Mouse (Mus musculus): ENCODE measurements around the gene Dvl1. TPM values are rescaled to one million over a fixed set of nuclear protein-coding genes. Genes with fewer than 3 reads are reported as not detected.
A peak's percentile ranks its signal among the peaks of the same experiment; 100 is the strongest.

The Dvl1 gene
- polyA plus RNA-seq, 1 experiment from 2014 or later, result 7.7 TPM

GRCm38 (mm10) chr4:155868614-155869298 lies 21.6 kb downstream of the Dvl1 start:
- Histone ChIP-seq H3K9ac (replicated peaks; ENCODE audit: low read length) (peak overlapping the region; percentile 50), H3K27ac (replicated peaks; ENCODE audit: low read depth, low read length) (no peak overlapping the region), H3K9me3 (replicated peaks; ENCODE audit: control insufficient read depth, low read length) (no peaks in the 10 kb centered on the region), H3K4me2 (ENCODE audit: low read depth, low read length) (peak overlapping the region; percentile 68), H3K27me3 (ENCODE audit: control insufficient read depth, insufficient read depth, low read length) (no peaks in the 10 kb centered on the region), H3K36me3 (replicated peaks; ENCODE audit: control insufficient read depth, insufficient read depth, low read depth, low read length) (no peaks in the 10 kb centered on the region; the same call in 1 of the 2 replicates), H3K4me1 (ENCODE audit: control insufficient read depth, insufficient read depth, low read length) (no peaks in the 10 kb centered on the region), H3K4me3 (ENCODE audit: low read depth, low read length) (peak overlapping the region; percentile 86)
- DNase-seq (ENCODE audit: low spot score) (no peak), ATAC-seq (replicated peaks; ENCODE audit: insufficient number of reproducible peaks, low FRiP score, low TSS enrichment, low read depth) (peak; percentile 61; the same call in 1 of the 2 replicates)
- 8% methylated on average over 22 of the region's 22 CpGs for WGBS

- peak within 1 kb of the TSS; percentile 87 for H3K9ac ChIP-seq (replicated peaks; ENCODE audit: low read length)
- no peaks in the 10 kb centered on the region for H3K4me1 ChIP-seq (ENCODE audit: control insufficient read depth, insufficient read depth, low read length)
- WGBS, result under 1% methylated on average over 63 of the region's 63 CpGs
- DNase-seq (ENCODE audit: low spot score) (peak; percentile 96), ATAC-seq (replicated peaks; ENCODE audit: insufficient number of reproducible peaks, low FRiP score, low TSS enrichment, low read depth) (peak; percentile 94)
- H3K27ac ChIP-seq (replicated peaks; ENCODE audit: low read depth, low read length), result no peak within 1 kb of the TSS
- H3K9me3 ChIP-seq (replicated peaks; ENCODE audit: control insufficient read depth, low read length), result no peaks in the 10 kb centered on the region
- H3K27me3 ChIP-seq (ENCODE audit: control insufficient read depth, insufficient read depth, low read length), result no peaks in the 10 kb centered on the region
- peak within 1 kb of the TSS; percentile 68 for H3K4me2 ChIP-seq (ENCODE audit: low read depth, low read length)
- H3K4me3 ChIP-seq (ENCODE audit: low read depth, low read length), result peak within 1 kb of the TSS; percentile 86
- H3K36me3 ChIP-seq (replicated peaks; ENCODE audit: control insufficient read depth, insufficient read depth, low read depth, low read length), result no peaks in the 10 kb centered on the region; the same call in 1 of the 2 replicates
Measured at GRCm38 (mm10) chr4:155869317-155870033, 22.3 kb downstream of the Dvl1 start, which contains the start of the genes Cptp and Ints11. Gene Cptp (minus strand): TSS chr4:155869440. Gene Ints11 (plus strand): TSS chr4:155869546.

GRCm38 (mm10) chr4:155871404-155871803 lies 24.2 kb downstream of the Dvl1 start:
- ATAC-seq (replicated peaks; ENCODE audit: insufficient number of reproducible peaks, low FRiP score, low TSS enrichment, low read depth), result no peak

GRCm38 (mm10) chr4:155883587-155883986 lies 36.4 kb downstream of the Dvl1 start:
- H3K4me1 ChIP-seq (ENCODE audit: control insufficient read depth, insufficient read depth, low read length), result no peaks in the 10 kb centered on the region
- H3K9me3 ChIP-seq (replicated peaks; ENCODE audit: control insufficient read depth, low read length), result no peaks in the 10 kb centered on the region
- no peak overlapping the region for H3K9ac ChIP-seq (replicated peaks; ENCODE audit: low read length)
- no peak overlapping the region for H3K4me3 ChIP-seq (ENCODE audit: low read depth, low read length)
- no peak overlapping the region for H3K27ac ChIP-seq (replicated peaks; ENCODE audit: low read depth, low read length)
- H3K36me3 ChIP-seq (replicated peaks; ENCODE audit: control insufficient read depth, insufficient read depth, low read depth, low read length), result peaks cover 8% of the 10 kb centered on the region
- DNase-seq (ENCODE audit: low spot score), result no peak
- ATAC-seq (replicated peaks; ENCODE audit: insufficient number of reproducible peaks, low FRiP score, low TSS enrichment, low read depth), result no peak
- H3K27me3 ChIP-seq (ENCODE audit: control insufficient read depth, insufficient read depth, low read length), result no peaks in the 10 kb centered on the region
- no peak overlapping the region for H3K4me2 ChIP-seq (ENCODE audit: low read depth, low read length)
- WGBS, result 88% methylated on average over 3 of the region's 3 CpGs

More at GRCm38 (mm10) chr4:155871404-155871803, 24.2 kb downstream of the Dvl1 start:
- WGBS, result 88% methylated on average over 7 of the region's 7 CpGs
- Histone ChIP-seq H3K4me2 (ENCODE audit: low read depth, low read length) (no peak overlapping the region), H3K4me1 (ENCODE audit: control insufficient read depth, insufficient read depth, low read length) (no peaks in the 10 kb centered on the region), H3K36me3 (replicated peaks; ENCODE audit: control insufficient read depth, insufficient read depth, low read depth, low read length) (no peaks in the 10 kb centered on the region; the same call in none of the 2 replicates), H3K27ac (replicated peaks; ENCODE audit: low read depth, low read length) (no peak overlapping the region), H3K4me3 (ENCODE audit: low read depth, low read length) (no peak overlapping the region), H3K27me3 (ENCODE audit: control insufficient read depth, insufficient read depth, low read length) (no peaks in the 10 kb centered on the region), H3K9me3 (replicated peaks; ENCODE audit: control insufficient read depth, low read length) (no peaks in the 10 kb centered on the region), H3K9ac (replicated peaks; ENCODE audit: low read length) (no peak overlapping the region)
- no peak for DNase-seq (ENCODE audit: low spot score)

GRCm38 (mm10) chr4:155886330-155886729 lies 39.1 kb downstream of the Dvl1 start:
- no peak overlapping the region for H3K4me2 ChIP-seq (ENCODE audit: low read depth, low read length)
- WGBS, result 96% methylated on average over 5 of the region's 5 CpGs
- no peaks in the 10 kb centered on the region; the same call in 1 of the 2 replicates for H3K4me1 ChIP-seq (ENCODE audit: control insufficient read depth, insufficient read depth, low read length)
- H3K27me3 ChIP-seq (ENCODE audit: control insufficient read depth, insufficient read depth, low read length), result no peaks in the 10 kb centered on the region
- no peak for ATAC-seq (replicated peaks; ENCODE audit: insufficient number of reproducible peaks, low FRiP score, low TSS enrichment, low read depth)
- no peaks in the 10 kb centered on the region for H3K9me3 ChIP-seq (replicated peaks; ENCODE audit: control insufficient read depth, low read length)
- no peak overlapping the region for H3K27ac ChIP-seq (replicated peaks; ENCODE audit: low read depth, low read length)
- H3K9ac ChIP-seq (replicated peaks; ENCODE audit: low read length), result no peak overlapping the region
- no peak overlapping the region for H3K4me3 ChIP-seq (ENCODE audit: low read depth, low read length)
- peaks cover 8% of the 10 kb centered on the region for H3K36me3 ChIP-seq (replicated peaks; ENCODE audit: control insufficient read depth, insufficient read depth, low read depth, low read length)
- no peak for DNase-seq (ENCODE audit: low spot score)

GRCm38 (mm10) chr4:155887674-155888073 lies 40.5 kb downstream of the Dvl1 start:
- Histone ChIP-seq H3K4me2 (ENCODE audit: low read depth, low read length) (no peak overlapping the region), H3K4me3 (ENCODE audit: low read depth, low read length) (no peak overlapping the region), H3K27ac (replicated peaks; ENCODE audit: low read depth, low read length) (no peak overlapping the region), H3K4me1 (ENCODE audit: control insufficient read depth, insufficient read depth, low read length) (no peaks in the 10 kb centered on the region; the same call in 1 of the 2 replicates), H3K9me3 (replicated peaks; ENCODE audit: control insufficient read depth, low read length) (no peaks in the 10 kb centered on the region), H3K27me3 (ENCODE audit: control insufficient read depth, insufficient read depth, low read length) (no peaks in the 10 kb centered on the region), H3K9ac (replicated peaks; ENCODE audit: low read length) (no peak overlapping the region), H3K36me3 (replicated peaks; ENCODE audit: control insufficient read depth, insufficient read depth, low read depth, low read length) (peaks cover 8% of the 10 kb centered on the region)
- no peak for ATAC-seq (replicated peaks; ENCODE audit: insufficient number of reproducible peaks, low FRiP score, low TSS enrichment, low read depth)
- WGBS, result 86% methylated on average over 10 of the region's 10 CpGs
- no peak for DNase-seq (ENCODE audit: low spot score)

- H3K9ac ChIP-seq (replicated peaks; ENCODE audit: low read length), result no peak overlapping the region
- no peak for DNase-seq (ENCODE audit: low spot score)
- H3K27ac ChIP-seq (replicated peaks; ENCODE audit: low read depth, low read length), result no peak overlapping the region
- H3K36me3 ChIP-seq (replicated peaks; ENCODE audit: control insufficient read depth, insufficient read depth, low read depth, low read length), result peaks cover 8% of the 10 kb centered on the region
- H3K9me3 ChIP-seq (replicated peaks; ENCODE audit: control insufficient read depth, low read length), result no peaks in the 10 kb centered on the region
- H3K4me1 ChIP-seq (ENCODE audit: control insufficient read depth, insufficient read depth, low read length), result no peaks in the 10 kb centered on the region; the same call in 1 of the 2 replicates
- 94% methylated on average over 9 of the region's 9 CpGs for WGBS
- no peak for ATAC-seq (replicated peaks; ENCODE audit: insufficient number of reproducible peaks, low FRiP score, low TSS enrichment, low read depth)
- no peak overlapping the region for H3K4me3 ChIP-seq (ENCODE audit: low read depth, low read length)
- no peaks in the 10 kb centered on the region for H3K27me3 ChIP-seq (ENCODE audit: control insufficient read depth, insufficient read depth, low read length)
- H3K4me2 ChIP-seq (ENCODE audit: low read depth, low read length), result no peak overlapping the region
Measured at GRCm38 (mm10) chr4:155888181-155888580, 41.0 kb downstream of the Dvl1 start.

- ATAC-seq (replicated peaks; ENCODE audit: insufficient number of reproducible peaks, low FRiP score, low TSS enrichment, low read depth), result no peak
- Histone ChIP-seq H3K4me3 (ENCODE audit: low read depth, low read length) (no peak overlapping the region), H3K4me1 (ENCODE audit: control insufficient read depth, insufficient read depth, low read length) (peaks cover 2% of the 10 kb centered on the region), H3K36me3 (replicated peaks; ENCODE audit: control insufficient read depth, insufficient read depth, low read depth, low read length) (peaks cover 8% of the 10 kb centered on the region), H3K4me2 (ENCODE audit: low read depth, low read length) (no peak overlapping the region), H3K27me3 (ENCODE audit: control insufficient read depth, insufficient read depth, low read length) (no peaks in the 10 kb centered on the region), H3K9ac (replicated peaks; ENCODE audit: low read length) (no peak overlapping the region), H3K9me3 (replicated peaks; ENCODE audit: control insufficient read depth, low read length) (no peaks in the 10 kb centered on the region), H3K27ac (replicated peaks; ENCODE audit: low read depth, low read length) (no peak overlapping the region)
- WGBS, result 84% methylated on average over 5 of the region's 5 CpGs
- no peak for DNase-seq (ENCODE audit: low spot score)
Measured at GRCm38 (mm10) chr4:155889316-155889715, 42.1 kb downstream of the Dvl1 start.
